Comparison of ENCODE assay signal across 21 mouse cellular contexts in the genomic region with DNA sequence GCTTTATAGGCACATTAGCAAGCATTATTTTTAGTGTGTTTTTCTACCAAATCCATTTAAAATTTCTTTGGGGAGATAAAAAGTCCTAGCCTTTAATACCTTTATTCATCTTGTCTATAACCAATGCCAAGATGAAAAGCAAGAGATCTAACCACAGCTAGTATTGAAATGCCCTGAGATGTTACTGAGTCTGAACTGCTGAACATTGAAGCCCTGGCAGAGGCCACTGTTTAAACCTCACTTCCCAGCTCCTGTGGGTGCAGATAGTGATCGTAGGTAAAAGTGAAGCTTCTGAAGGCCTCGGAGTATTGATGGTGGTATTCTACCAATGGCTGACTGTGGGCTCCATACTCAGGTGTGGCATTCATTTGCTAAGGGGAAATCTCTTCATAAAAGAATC.
"Had no signal": no experiment of that assay in that cellular context is flagged by ENCODE, and none has a peak within 500 bp of the region (broad histone marks: within the 10 kb centered on the region; RNA-seq: fewer than 3 reads in every experiment).

No protein-coding gene starts in this region.

- H3K9me3 ChIP-seq: limb, embryonic 12.5 days; limb, embryonic 15.5 days; midbrain, embryonic 12.5 days; neural tube, embryonic 12.5 days had no signal

- H3K4me3 ChIP-seq: limb, embryonic 12.5 days; limb, embryonic 15.5 days; midbrain, embryonic 12.5 days; neural tube, embryonic 12.5 days had no signal

- H3K27me3 ChIP-seq: limb, embryonic 12.5 days; limb, embryonic 15.5 days; midbrain, embryonic 12.5 days; neural tube, embryonic 12.5 days had no signal

- H3K4me2 ChIP-seq: limb, embryonic 12.5 days; limb, embryonic 15.5 days; liver, embryonic 11.5 days; lung, embryonic 14.5 days; midbrain, embryonic 12.5 days; neural tube, embryonic 12.5 days had no signal

- H3K36me3 ChIP-seq: limb, embryonic 12.5 days; limb, embryonic 15.5 days; midbrain, embryonic 12.5 days; neural tube, embryonic 12.5 days had no signal

- H3K4me1 ChIP-seq: limb, embryonic 12.5 days; limb, embryonic 15.5 days; midbrain, embryonic 12.5 days; neural tube, embryonic 12.5 days had no signal

- H3K27ac ChIP-seq: limb, embryonic 12.5 days; limb, embryonic 15.5 days; liver, embryonic 14.5 days; macrophage; midbrain, embryonic 12.5 days; neural tube, embryonic 12.5 days; stomach, postnatal 0 days had no signal

- H3K9ac ChIP-seq: limb, embryonic 12.5 days; limb, embryonic 15.5 days; liver, embryonic 14.5 days; liver, postnatal 0 days; lung, embryonic 14.5 days; midbrain, embryonic 12.5 days; neural tube, embryonic 12.5 days had no signal

- DNase-seq: kidney, adult 9 months; kidney, postnatal 14 days; kidney, postnatal 4 days; left cerebral cortex, postnatal 4 days; liver, postnatal 0 days; lung, embryonic 14.5 days; right cerebral cortex, adult 18-20 months; right cerebral cortex, postnatal 14 days; right cerebral cortex, postnatal 4 days; thymus, adult 2 months; thymus, postnatal 14 days; thymus, postnatal 4 days had no signal

- ATAC-seq: liver, postnatal 0 days; lung, postnatal 0 days had no signal
